Mouse (Mus musculus): ENCODE results near the gene Icam4.
"Not testable (repeated sequence)": the region's sequence is repeated elsewhere in the genome, so short reads cannot be mapped to it uniquely, and the experiment has no call there.

DNA sequence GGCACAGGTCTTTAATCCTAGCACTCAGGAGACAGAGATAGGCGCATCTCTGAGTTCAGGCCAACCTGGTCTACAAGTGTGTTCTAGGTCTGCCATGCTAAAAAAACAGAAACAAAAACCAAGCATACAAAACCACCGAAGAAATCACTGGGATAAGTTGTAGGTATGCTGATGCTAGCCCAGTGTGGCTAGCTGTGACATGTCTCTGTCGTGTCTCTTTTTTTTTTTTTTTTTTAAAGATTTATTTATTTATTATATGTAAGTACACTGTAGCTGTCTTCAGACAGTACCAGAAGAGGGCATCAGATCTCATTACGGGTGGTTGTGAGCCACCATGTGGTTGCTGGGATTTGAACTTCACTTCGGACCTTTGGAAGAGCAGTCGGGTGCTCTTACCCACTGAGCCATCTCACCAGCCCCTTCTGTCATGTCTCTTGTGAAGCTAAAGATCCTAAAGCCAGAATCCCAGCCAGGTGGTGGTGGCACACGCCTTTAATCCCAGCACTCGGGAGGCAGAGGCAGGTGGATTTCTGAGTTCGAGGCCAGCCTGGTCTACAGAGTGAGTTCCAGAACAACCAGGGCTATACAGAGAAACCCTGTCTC is 18.1 kb upstream of the Icam4 start:
- TF ChIP-seq POLR2A (IDR thresholded peaks at IDR 0.05; ENCODE audit: borderline replicate concordance, extremely low read depth, low read depth, low read length); CTCF (IDR thresholded peaks at IDR 0.05; ENCODE audit: insufficient read depth, low read length): not testable (repeated sequence)
